Mouse (Mus musculus) inflammation-experienced regulatory T-cells, adult 16 weeks (primary cell): Measurements from ENCODE around the gene Olfr1367. TPM values are rescaled to one million over a fixed set of nuclear protein-coding genes. Genes with fewer than 3 reads are reported as not detected.

Experiments
- polyA plus RNA-seq: library from polyadenylated mRNA; unstranded; fragments of 100-300 nt; shearing (Covaris generic); gene quantifications from one replicate; pipeline ENCODE4 v1.2.1, GENCODE M21; 2017

The Olfr1367 gene
- polyA plus RNA-seq: not detected

DNA sequence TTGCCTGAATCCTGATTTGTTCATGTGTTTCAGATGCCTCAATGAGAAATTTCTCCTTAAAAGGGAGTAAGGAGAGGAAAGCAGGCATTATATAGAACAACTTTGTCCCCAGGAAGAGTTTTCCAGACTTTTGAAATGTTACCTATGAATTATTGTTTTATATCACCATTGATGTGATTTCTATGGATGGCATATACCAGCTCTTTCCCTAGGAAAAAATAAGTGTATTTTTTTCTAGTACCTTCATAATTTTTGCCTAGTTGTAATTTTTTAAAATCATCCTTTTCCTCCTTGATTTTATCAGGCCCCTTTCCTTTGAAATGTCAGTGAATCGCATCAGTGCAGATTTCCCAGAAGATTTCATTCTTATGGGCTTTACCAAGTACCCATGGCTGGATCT lies at the start of gene Olfr1367:
Gene Olfr1367, plus strand, starts transcription at position 301 of the 400 bp plus-strand sequence.

DNA sequence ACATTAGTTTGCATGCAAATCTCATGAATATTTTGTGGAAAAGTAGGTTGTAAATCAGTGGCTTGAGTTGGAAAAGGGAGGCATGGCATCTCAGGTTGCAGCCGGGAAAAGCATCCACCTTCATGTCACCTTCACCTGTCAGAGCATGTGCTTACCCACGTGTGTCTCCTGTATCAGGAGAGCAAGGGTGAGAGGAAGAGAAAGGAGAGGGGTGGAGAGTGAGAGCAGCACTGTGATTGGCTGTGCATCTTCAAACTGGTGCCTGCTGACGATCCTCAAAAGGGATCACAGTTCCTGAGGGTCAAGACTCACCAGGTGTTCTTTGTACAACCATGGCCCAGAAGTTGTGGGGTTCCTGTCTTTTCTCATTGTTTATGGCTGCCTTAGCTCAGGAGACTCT lies 34.8 kb upstream of the Olfr1367 start, which contains the start of gene Gpx6:
Gene Gpx6, plus strand, starts transcription at position 200 of the 400 bp plus-strand sequence.

DNA sequence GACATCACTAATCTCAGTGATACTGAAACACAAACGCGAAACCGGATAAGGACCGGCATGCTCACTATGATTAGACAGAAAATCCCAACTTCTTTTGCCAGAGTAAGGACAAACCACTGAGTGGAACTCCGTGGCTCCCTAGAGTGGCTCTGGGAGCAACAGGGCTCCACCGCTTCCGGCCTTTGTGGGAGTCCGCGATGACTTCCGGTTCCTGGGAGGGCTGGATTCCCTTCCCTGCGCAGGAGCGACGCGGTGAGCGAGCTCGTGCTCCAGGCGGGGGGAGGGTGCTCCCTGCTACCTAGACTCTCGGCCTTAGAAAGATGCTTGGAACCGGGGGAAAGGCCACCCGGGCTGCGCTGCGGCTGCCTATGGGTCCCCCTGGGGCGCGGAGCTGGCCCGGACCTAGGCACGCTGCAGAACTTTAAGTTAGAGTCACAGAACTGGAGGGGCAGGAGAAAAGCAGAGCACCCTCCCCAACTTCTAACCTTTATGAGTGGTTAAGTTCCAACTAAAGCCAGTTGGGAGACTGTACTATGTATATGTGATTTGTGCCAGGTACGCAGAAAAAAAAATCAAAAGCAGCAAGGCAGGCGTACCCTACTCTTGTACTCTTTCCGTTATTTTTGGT lies 16.0 kb downstream of the Olfr1367 start, which contains the start of gene Zscan12:
Gene Zscan12, plus strand, starts transcription at position 200 of the 628 bp plus-strand sequence.

Other genes starting within 250 kb of the Olfr1367 start
- gene Olfr1369-ps1, start 235.4 kb upstream of the Olfr1367 start, polyA plus RNA-seq: not detected
- not detected for gene Olfr263, start 217.3 kb upstream of the Olfr1367 start, polyA plus RNA-seq
- gene Olfr1368, start 201.0 kb upstream of the Olfr1367 start, polyA plus RNA-seq: not detected
- 29.1 TPM for gene Trim27, start 167.5 kb upstream of the Olfr1367 start, polyA plus RNA-seq
- not detected for gene Gpx5, start 54.2 kb upstream of the Olfr1367 start, polyA plus RNA-seq
- gene Gpx6, start 34.8 kb upstream of the Olfr1367 start, polyA plus RNA-seq: not detected
- gene Zscan12, start 15.9 kb downstream of the Olfr1367 start, polyA plus RNA-seq: 15.3 TPM
- gene Zkscan3, start 55.8 kb downstream of the Olfr1367 start, polyA plus RNA-seq: 74.5 TPM
- 0.96 TPM for gene Pgbd1, start 94.1 kb downstream of the Olfr1367 start, polyA plus RNA-seq
- gene Zscan26, start 106.8 kb downstream of the Olfr1367 start, polyA plus RNA-seq: 12.8 TPM
- 0.20 TPM for gene Nkapl, start 121.6 kb downstream of the Olfr1367 start, polyA plus RNA-seq
- not detected for gene Zkscan4, start 132.0 kb downstream of the Olfr1367 start, polyA plus RNA-seq
- not detected for gene Gm10065, start 132.5 kb downstream of the Olfr1367 start, polyA plus RNA-seq
- not detected for gene AK157302, start 148.3 kb downstream of the Olfr1367 start, polyA plus RNA-seq
- gene Gm11273, start 154.5 kb downstream of the Olfr1367 start, polyA plus RNA-seq: 11.1 TPM
- 10.4 TPM for gene Zkscan8, start 184.2 kb downstream of the Olfr1367 start, polyA plus RNA-seq
- gene Olfr1366, start 195.9 kb downstream of the Olfr1367 start, polyA plus RNA-seq: not detected
- 0.20 TPM for gene Olfr1535, start 213.0 kb downstream of the Olfr1367 start, polyA plus RNA-seq
- gene Olfr1364, start 234.8 kb downstream of the Olfr1367 start, polyA plus RNA-seq: not detected